Mouse (Mus musculus) effector memory CD4-positive, alpha-beta T cell, adult 5 months (primary cell): Measurements from ENCODE around the gene Sncb. TPM values are rescaled to one million over a fixed set of nuclear protein-coding genes. Genes with fewer than 3 reads are reported as not detected.

ENCODE experiments used
- polyA plus RNA-seq: library from polyadenylated mRNA; unstranded; fragments of 100-300 nt; shearing (Covaris generic); gene quantifications from one replicate; pipeline ENCODE4 v1.2.1, GENCODE M21; 2017

The Sncb gene
- polyA plus RNA-seq: not detected

DNA sequence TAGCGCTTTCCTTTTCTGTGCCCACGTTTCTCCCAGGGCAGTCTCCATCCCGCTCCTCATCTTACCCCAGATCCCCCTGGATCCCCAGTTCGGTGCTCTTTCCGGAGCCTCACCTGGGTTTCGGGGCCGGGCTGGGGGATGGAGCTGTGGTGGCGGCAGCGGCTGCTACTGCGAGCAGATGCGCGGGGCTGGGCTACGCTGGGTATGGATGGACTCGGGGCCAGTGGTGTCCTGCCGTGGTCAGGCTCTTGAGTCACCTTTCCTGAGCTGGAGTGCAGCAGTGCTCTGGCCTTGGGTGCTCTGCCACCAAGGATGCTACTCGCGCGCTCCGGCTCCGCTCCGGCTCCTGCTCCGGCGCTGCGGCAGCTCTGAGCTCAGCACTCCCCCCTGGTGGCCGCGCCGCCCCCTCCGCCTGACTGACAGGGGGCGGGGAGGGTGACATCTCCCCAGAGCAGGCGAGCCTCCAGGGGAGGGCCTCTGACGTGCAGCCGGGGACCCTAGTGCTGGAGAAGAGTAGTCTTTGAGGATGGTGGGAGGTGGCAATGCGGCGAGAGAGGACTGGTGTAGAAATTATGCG, at the start of gene Sncb:
Gene Sncb (minus strand): TSS at position 404 of the 577 bp plus-strand sequence.

DNA sequence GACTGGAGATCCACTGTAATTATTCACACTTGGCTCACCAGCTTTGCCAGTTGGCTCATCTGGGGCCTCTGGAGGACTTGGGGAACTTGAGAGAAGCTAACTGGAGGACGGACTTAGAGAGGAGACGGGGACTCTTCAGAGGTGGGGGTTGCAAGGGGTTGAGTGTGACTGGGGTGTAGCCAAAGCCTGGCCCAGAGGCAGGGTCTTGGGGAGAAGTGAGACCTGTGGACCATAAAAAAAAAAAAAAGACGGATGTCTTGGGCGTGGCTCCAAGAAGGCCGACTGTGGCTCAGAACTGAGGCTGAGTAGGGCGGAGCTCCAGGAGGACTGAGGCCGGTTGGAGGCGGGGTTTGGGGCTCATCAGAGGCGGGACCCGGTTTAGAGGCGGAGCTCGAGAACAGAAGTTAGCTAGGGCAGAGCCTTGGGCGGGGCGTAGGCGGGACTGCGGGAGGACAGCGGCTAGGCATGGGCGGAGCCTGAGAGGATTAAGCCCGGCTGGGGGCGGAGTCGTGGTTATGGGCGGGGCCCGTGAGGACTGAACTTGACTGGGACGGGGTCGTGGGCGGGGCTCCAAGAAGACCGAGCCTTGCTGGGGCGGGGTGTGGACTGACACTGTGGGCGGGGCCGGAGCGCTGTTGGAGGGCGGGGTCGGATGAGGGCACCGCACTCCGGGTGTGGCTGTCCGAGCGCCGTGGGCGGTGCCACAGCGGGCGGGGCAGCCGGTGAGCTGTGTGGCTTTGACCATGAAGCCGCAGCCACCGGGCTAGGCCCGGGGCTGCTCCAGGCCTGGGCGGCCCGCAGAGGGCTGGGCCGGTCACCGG, 22.6 kb upstream of the Sncb start, which contains the start of gene Tspan17:
Gene Tspan17 (plus strand): TSS at position 638 of the 821 bp plus-strand sequence.

DNA sequence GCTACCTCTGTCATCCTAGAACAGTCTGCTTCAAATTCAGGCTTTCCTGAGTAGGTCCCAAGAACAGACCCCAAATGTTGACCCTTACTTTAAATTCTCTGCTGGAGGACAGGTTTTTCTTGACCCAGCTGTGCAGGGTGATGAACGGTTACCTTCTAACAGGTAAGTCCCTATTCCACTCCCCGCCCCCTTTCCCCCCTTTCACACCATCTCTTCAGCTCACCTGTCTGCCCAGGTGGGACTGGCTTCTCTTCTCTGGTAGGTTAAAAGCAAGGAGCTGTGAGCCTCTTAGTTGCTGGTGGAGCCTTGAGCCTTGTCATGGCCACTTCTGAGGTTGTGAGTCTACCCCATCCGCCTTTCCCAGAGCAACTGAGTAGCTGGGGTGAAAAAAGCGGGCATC, 17.3 kb upstream of the Sncb start, which contains the start of gene Eif4e1b:
Gene Eif4e1b (plus strand): TSS at position 301 of the 400 bp plus-strand sequence.

DNA sequence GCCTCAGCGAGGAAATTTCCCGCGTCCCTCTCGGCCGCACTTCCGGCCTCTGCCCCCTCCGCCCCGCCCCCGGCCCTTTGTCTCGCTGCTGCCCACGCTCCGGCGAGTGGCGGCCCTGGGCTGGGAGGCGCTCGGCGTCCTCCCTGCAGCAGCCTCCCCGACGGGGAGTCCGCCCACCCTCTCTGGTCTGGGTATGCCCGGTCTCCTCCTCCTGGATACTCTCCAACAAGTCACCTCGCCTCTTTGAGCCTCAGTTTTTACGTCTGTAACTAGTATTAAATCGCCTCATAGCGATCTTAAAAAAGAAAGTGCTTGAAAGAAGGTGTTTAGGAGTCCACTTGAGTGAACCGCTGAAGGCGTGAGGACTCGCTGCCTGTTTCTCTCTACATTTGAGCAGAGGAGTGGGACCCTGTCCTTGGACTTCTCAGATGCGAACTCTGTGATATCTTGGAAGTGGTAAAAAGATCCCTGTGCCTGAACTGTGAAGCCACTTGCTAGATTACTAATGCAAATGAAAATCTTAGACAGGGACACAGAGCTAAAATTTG, 16.5 kb downstream of the Sncb start, which contains the start of gene Gprin1:
Gene Gprin1 (minus strand): TSS at position 11 of the 548 bp plus-strand sequence.

Other genes starting within 250 kb of the Sncb start
- gene 4833439L19Rik, start 201.2 kb downstream of the Sncb start, polyA plus RNA-seq: 62.8 TPM
- gene Arl10, start 191.6 kb downstream of the Sncb start, polyA plus RNA-seq: 3.0 TPM
- gene Nop16, start 176.5 kb downstream of the Sncb start, polyA plus RNA-seq: 18.4 TPM
- 145 TPM for gene Higd2a, start 176.4 kb downstream of the Sncb start, polyA plus RNA-seq
- gene Cltb, start 155.3 kb downstream of the Sncb start, polyA plus RNA-seq: 69.1 TPM
- gene Faf2, start 144.8 kb downstream of the Sncb start, polyA plus RNA-seq: 55.4 TPM
- 101 TPM for gene Rnf44, start 72.7 kb downstream of the Sncb start, polyA plus RNA-seq
- not detected for gene Cdhr2, start 65.1 kb downstream of the Sncb start, polyA plus RNA-seq
- gene Gprin1, start 16.7 kb downstream of the Sncb start, polyA plus RNA-seq: not detected
- not detected for gene Eif4e1b, start 17.4 kb upstream of the Sncb start, polyA plus RNA-seq
- 3.9 TPM for gene Tspan17, start 22.8 kb upstream of the Sncb start, polyA plus RNA-seq
- 11.4 TPM for gene Unc5a, start 182.8 kb upstream of the Sncb start, polyA plus RNA-seq